Mouse (Mus musculus): ENCODE results near the gene Smurf1. TPM values are rescaled to one million over a fixed set of nuclear protein-coding genes. Genes with fewer than 3 reads are reported as not detected.

Smurf1 gene
- total and polyA plus RNA-seq, 2 experiments from 2014 or later, result 9.1 to 29.9 TPM

- TF ChIP-seq EP300 (IDR thresholded peaks at IDR 0.05; ENCODE audit: low read depth) (no peak), CTCF (IDR thresholded peaks at IDR 0.05; ENCODE audit: low read depth) (no peak)
- H3K27me3 ChIP-seq (ENCODE audit: control insufficient read depth, insufficient read depth, low read length), result no peaks in the 10 kb centered on the region
- no peak overlapping the region for H3K27ac ChIP-seq (ENCODE audit: low read depth)
- H3K9me3 ChIP-seq (replicated peaks; ENCODE audit: control insufficient read depth, low read length), result no peaks in the 10 kb centered on the region
- H3K9ac ChIP-seq (replicated peaks; ENCODE audit: low read depth, low read length), result no peak overlapping the region
- no peaks in the 10 kb centered on the region for H3K4me1 ChIP-seq (ENCODE audit: control insufficient read depth, insufficient read depth)
- DNase-seq (ENCODE audit: low spot score) (no peak), ATAC-seq (ENCODE audit: insufficient read depth, low read depth) (no peak)
- no peak overlapping the region for H3K4me2 ChIP-seq (ENCODE audit: low read depth, low read length)
- H3K36me3 ChIP-seq (replicated peaks; ENCODE audit: control insufficient read depth, insufficient read depth, low read length), result no peaks in the 10 kb centered on the region
- H3K4me3 ChIP-seq (ENCODE audit: low read depth, low read length), result no peak overlapping the region
- WGBS, result 83% methylated on average over 3 of the region's 3 CpGs
Measured at GRCm38 (mm10) chr5:145003362-145003761, 37.7 kb upstream of the Smurf1 start.

GRCm38 (mm10) chr5:144998491-144998890, 32.8 kb upstream of the Smurf1 start:
- no peaks in the 10 kb centered on the region for H3K9me3 ChIP-seq (replicated peaks; ENCODE audit: control insufficient read depth, low read length)
- H3K4me3 ChIP-seq (ENCODE audit: low read depth, low read length), result no peak overlapping the region
- no peak overlapping the region for H3K4me2 ChIP-seq (ENCODE audit: low read depth, low read length)
- no peak overlapping the region for H3K27ac ChIP-seq (ENCODE audit: low read depth)
- H3K9ac ChIP-seq (replicated peaks; ENCODE audit: low read depth, low read length), result no peak overlapping the region
- ATAC-seq (ENCODE audit: insufficient read depth, low read depth) (no peak), DNase-seq (ENCODE audit: low spot score) (peak; percentile 30)
- WGBS, result 47% methylated on average over 2 of the region's 2 CpGs
- H3K27me3 ChIP-seq (ENCODE audit: control insufficient read depth, insufficient read depth, low read length), result no peaks in the 10 kb centered on the region
- no peaks in the 10 kb centered on the region for H3K4me1 ChIP-seq (ENCODE audit: control insufficient read depth, insufficient read depth)
- TF ChIP-seq EP300 (IDR thresholded peaks at IDR 0.05; ENCODE audit: low read depth) (no peak), CTCF (IDR thresholded peaks at IDR 0.05; ENCODE audit: low read depth) (peak; percentile 55)
- H3K36me3 ChIP-seq (replicated peaks; ENCODE audit: control insufficient read depth, insufficient read depth, low read length), result no peaks in the 10 kb centered on the region

- Histone ChIP-seq H3K4me2 (ENCODE audit: low read depth, low read length) (no peak overlapping the region), H3K27me3 (ENCODE audit: control insufficient read depth, insufficient read depth, low read length) (no peaks in the 10 kb centered on the region), H3K9ac (replicated peaks; ENCODE audit: low read depth, low read length) (no peak overlapping the region), H3K27ac (ENCODE audit: low read depth) (no peak overlapping the region), H3K4me1 (ENCODE audit: control insufficient read depth, insufficient read depth) (no peaks in the 10 kb centered on the region), H3K9me3 (replicated peaks; ENCODE audit: control insufficient read depth, low read length) (no peaks in the 10 kb centered on the region), H3K36me3 (replicated peaks; ENCODE audit: control insufficient read depth, insufficient read depth, low read length) (no peaks in the 10 kb centered on the region), H3K4me3 (ENCODE audit: low read depth, low read length) (no peak overlapping the region)
- no peak for TF ChIP-seq EP300 (IDR thresholded peaks at IDR 0.05; ENCODE audit: low read depth)
- no peak for TF ChIP-seq CTCF (IDR thresholded peaks at IDR 0.05; ENCODE audit: low read depth)
- WGBS, result 44% methylated on average over 5 of the region's 5 CpGs
- DNase-seq (ENCODE audit: low spot score) (no peak), ATAC-seq (ENCODE audit: insufficient read depth, low read depth) (no peak)
Measured at GRCm38 (mm10) chr5:144990481-144990880, 24.8 kb upstream of the Smurf1 start.

GRCm38 (mm10) chr5:144990051-144990450, 24.4 kb upstream of the Smurf1 start:
- no peaks in the 10 kb centered on the region for H3K9me3 ChIP-seq (replicated peaks; ENCODE audit: control insufficient read depth, low read length)
- H3K27ac ChIP-seq (ENCODE audit: low read depth), result no peak overlapping the region
- WGBS, result 71% methylated on average over 2 of the region's 2 CpGs

GRCm38 (mm10) chr5:144989061-144989405, 23.4 kb upstream of the Smurf1 start:
- no peaks in the 10 kb centered on the region for H3K4me1 ChIP-seq (ENCODE audit: control insufficient read depth, insufficient read depth)
- no peaks in the 10 kb centered on the region for H3K36me3 ChIP-seq (replicated peaks; ENCODE audit: control insufficient read depth, insufficient read depth, low read length)
- H3K9ac ChIP-seq (replicated peaks; ENCODE audit: low read depth, low read length), result no peak overlapping the region
- no peak for DNase-seq (ENCODE audit: low spot score)
- H3K9me3 ChIP-seq (replicated peaks; ENCODE audit: control insufficient read depth, low read length), result 0 out of 2 replicates have a peak, but pooled peaks cover 4% of the 10 kb centered on the region
- peak; percentile 26; the same call in 1 of the 2 replicates for ATAC-seq (ENCODE audit: insufficient read depth, low read depth)
- no peak for TF ChIP-seq CTCF (IDR thresholded peaks at IDR 0.05; ENCODE audit: low read depth)
- TF ChIP-seq EP300 (IDR thresholded peaks at IDR 0.05; ENCODE audit: low read depth), result no peak
- H3K27me3 ChIP-seq (ENCODE audit: control insufficient read depth, insufficient read depth, low read length), result no peaks in the 10 kb centered on the region
- H3K4me3 ChIP-seq (ENCODE audit: low read depth, low read length), result no peak overlapping the region
- H3K4me2 ChIP-seq (ENCODE audit: low read depth, low read length), result no peak overlapping the region
- 82% methylated on average over 4 of the region's 4 CpGs for WGBS
- no peak overlapping the region for H3K27ac ChIP-seq (ENCODE audit: low read depth)

More at GRCm38 (mm10) chr5:144990051-144990450, 24.4 kb upstream of the Smurf1 start:
- Histone ChIP-seq H3K27me3 (ENCODE audit: control insufficient read depth, insufficient read depth, low read length) (no peaks in the 10 kb centered on the region), H3K4me1 (ENCODE audit: control insufficient read depth, insufficient read depth) (no peaks in the 10 kb centered on the region), H3K4me3 (ENCODE audit: low read depth, low read length) (no peak overlapping the region), H3K9ac (replicated peaks; ENCODE audit: low read depth, low read length) (no peak overlapping the region), H3K4me2 (ENCODE audit: low read depth, low read length) (no peak overlapping the region), H3K36me3 (replicated peaks; ENCODE audit: control insufficient read depth, insufficient read depth, low read length) (no peaks in the 10 kb centered on the region)
- DNase-seq (ENCODE audit: low spot score) (no peak), ATAC-seq (ENCODE audit: insufficient read depth, low read depth) (no peak)
- no peak for TF ChIP-seq EP300 (IDR thresholded peaks at IDR 0.05; ENCODE audit: low read depth)
- no peak for TF ChIP-seq CTCF (IDR thresholded peaks at IDR 0.05; ENCODE audit: low read depth)

GRCm38 (mm10) chr5:144988340-144989060, 22.9 kb upstream of the Smurf1 start:
- DNase-seq (ENCODE audit: low spot score), result peak; percentile 75
- Histone ChIP-seq H3K4me2 (ENCODE audit: low read depth, low read length) (no peak overlapping the region), H3K27me3 (ENCODE audit: control insufficient read depth, insufficient read depth, low read length) (no peaks in the 10 kb centered on the region), H3K4me1 (ENCODE audit: control insufficient read depth, insufficient read depth) (no peaks in the 10 kb centered on the region), H3K9ac (replicated peaks; ENCODE audit: low read depth, low read length) (no peak overlapping the region), H3K4me3 (ENCODE audit: low read depth, low read length) (no peak overlapping the region), H3K27ac (ENCODE audit: low read depth) (no peak overlapping the region), H3K36me3 (replicated peaks; ENCODE audit: control insufficient read depth, insufficient read depth, low read length) (no peaks in the 10 kb centered on the region), H3K9me3 (replicated peaks; ENCODE audit: control insufficient read depth, low read length) (0 out of 2 replicates have a peak, but pooled peaks cover 4% of the 10 kb centered on the region)
- TF ChIP-seq EP300 (IDR thresholded peaks at IDR 0.05; ENCODE audit: low read depth) (0 out of 2 replicates have a peak, but pooled peaks have one; percentile 30), CTCF (IDR thresholded peaks at IDR 0.05; ENCODE audit: low read depth) (peak; percentile 91)
- WGBS, result 40% methylated on average over 9 of the region's 9 CpGs
- peak; percentile 70 for ATAC-seq (ENCODE audit: insufficient read depth, low read depth)
